In genomic region chr11:105366051-105366450, GRCm38 (mm10) we compare ENCODE assay signal across 13 mouse cellular contexts.
DNase-seq lines count a peak whose midpoint lies in the region; ATAC-seq and TF ChIP-seq lines count a peak whose summit lies in the region.
"Had no signal": no experiment of that assay in that cellular context is flagged by ENCODE, and none has a peak within 500 bp of the region (broad histone marks: within the 10 kb centered on the region; RNA-seq: fewer than 3 reads in every experiment).

No protein-coding gene starts in this region.

- H3K4me3 ChIP-seq in heart, embryonic 16.5 days (ENCODE audit: low read length): no peak overlapping the region
- no peak overlapping the region for H3K4me3 ChIP-seq in bone marrow, adult 2 months (replicated peaks; ENCODE audit: control insufficient read depth, low read depth, low read length)
- no peak overlapping the region for H3K4me3 ChIP-seq in heart, postnatal 0 days (ENCODE audit: low read depth, low read length)

- no peaks in the 10 kb centered on the region for H3K27me3 ChIP-seq in heart, embryonic 16.5 days (ENCODE audit: control insufficient read depth, insufficient read depth, low read length)
- H3K27me3 ChIP-seq in heart, postnatal 0 days (ENCODE audit: control insufficient read depth, insufficient read depth, low read length): no peaks in the 10 kb centered on the region

- ATAC-seq in heart, embryonic 16.5 days (replicated peaks; ENCODE audit: extremely low read depth, insufficient read depth, low FRiP score): 0 out of 2 replicates have a peak, but pooled peaks have one; percentile 25
- ATAC-seq in heart, postnatal 0 days (ENCODE audit: insufficient read depth, low read depth): peak; percentile 35; the same call in 1 of the 2 replicates
- ATAC-seq in megakaryocyte progenitor cell, adult 5-6 weeks (replicated peaks; ENCODE audit: poor library complexity): peak; percentile 81
- ATAC-seq: hindbrain, postnatal 0 days had no signal

- H3K27ac ChIP-seq in heart, embryonic 16.5 days (ENCODE audit: low read length): peak overlapping the region; percentile 3; the same call in 1 of the 2 replicates
- H3K27ac ChIP-seq in bone marrow, adult 2 months (ENCODE audit: control insufficient read depth, insufficient read depth, low read depth, low read length, poor library complexity): peak overlapping the region; percentile 73
- no peak overlapping the region for H3K27ac ChIP-seq in heart, postnatal 0 days (ENCODE audit: low read depth)

- peaks cover 30% of the 10 kb centered on the region for H3K4me1 ChIP-seq in heart, embryonic 16.5 days (ENCODE audit: control insufficient read depth, insufficient read depth, low read length)
- H3K4me1 ChIP-seq in bone marrow, adult 2 months (ENCODE audit: control insufficient read depth, insufficient read depth, low read length): peaks cover 5% of the 10 kb centered on the region
- H3K4me1 ChIP-seq in heart, postnatal 0 days (ENCODE audit: control insufficient read depth, insufficient read depth): peaks cover 19% of the 10 kb centered on the region

- 24% methylated on average over 3 of the region's 4 CpGs for WGBS in heart, embryonic 16.5 days
- 26% methylated on average over 4 of the region's 4 CpGs for WGBS in bone marrow, adult 2 months
- WGBS in heart, postnatal 0 days: 28% methylated on average over 4 of the region's 4 CpGs

- no peaks in the 10 kb centered on the region for H3K36me3 ChIP-seq in heart, embryonic 16.5 days (ENCODE audit: control insufficient read depth, insufficient read depth)
- H3K36me3 ChIP-seq in heart, postnatal 0 days (replicated peaks; ENCODE audit: control insufficient read depth, insufficient read depth, low read length): no peaks in the 10 kb centered on the region

- intact Hi-C loops in heart, postnatal 14 days (cut with DNase I): no loop called here

- DNase-seq in heart, postnatal 14 days: no peak
- no peak for DNase-seq in heart, postnatal 0 days (ENCODE audit: low spot score)
- DNase-seq in kidney, postnatal 36 days: no peak
- DNase-seq in MN1 (ENCODE audit: low spot score): no peak
- DNase-seq: adrenal gland, postnatal 25 days; layer of hippocampus, adult 9-11 months; lung, adult 2 months; right cerebral cortex, adult 18-20 months; thymus, postnatal 36 days had no signal

- no peak for TF ChIP-seq POLR2A in bone marrow, adult 2 months (IDR thresholded peaks at IDR 0.05; ENCODE audit: borderline replicate concordance, control insufficient read depth, low read depth, low read length)

- TF ChIP-seq EP300 in heart, postnatal 0 days (IDR thresholded peaks at IDR 0.05; ENCODE audit: low read depth): no peak

- H3K4me2 ChIP-seq in heart, embryonic 16.5 days (ENCODE audit: low read depth, low read length): no peak overlapping the region
- H3K4me2 ChIP-seq in heart, postnatal 0 days (ENCODE audit: low read depth, low read length): no peak overlapping the region

- no peak for TF ChIP-seq CTCF in bone marrow, adult 2 months (IDR thresholded peaks at IDR 0.05; ENCODE audit: control insufficient read depth, insufficient read depth, low read length)
- no peak for TF ChIP-seq CTCF in heart, postnatal 0 days (IDR thresholded peaks at IDR 0.05; ENCODE audit: low read depth)

- H3K9ac ChIP-seq in heart, embryonic 16.5 days (ENCODE audit: low read length): no peak overlapping the region
- H3K9ac ChIP-seq in heart, postnatal 0 days (replicated peaks; ENCODE audit: low read depth, low read length): no peak overlapping the region

- H3K9me3 ChIP-seq in heart, embryonic 16.5 days (replicated peaks; ENCODE audit: control insufficient read depth, low read length): no peaks in the 10 kb centered on the region
- no peaks in the 10 kb centered on the region for H3K9me3 ChIP-seq in heart, postnatal 0 days (replicated peaks; ENCODE audit: control insufficient read depth, low read length)

Comparison
In these comparisons a context has a peak if more than half of its experiments do, and no peak if none do; other contexts are left out.
1. ATAC-seq: peak in every context shown above with its lines; median percentile 81 in megakaryocyte progenitor cell, adult 5-6 weeks; 35 in heart, postnatal 0 days; 25 in heart, embryonic 16.5 days.